Mouse (Mus musculus): Measurements from ENCODE around the gene Leprot. TPM values are rescaled to one million over a fixed set of nuclear protein-coding genes. Genes with fewer than 3 reads are reported as not detected.

The Leprot gene
- total and polyA plus RNA-seq, 3 experiments, result 51.5 to 51.7 TPM; not detected in 1

- peaks cover 43% of the 10 kb centered on the region for H3K79me2 ChIP-seq (ENCODE audit: control insufficient read depth, insufficient read depth, low read length, poor library complexity)
- peaks cover 3 to 62% of the 10 kb centered on the region in 2 experiments for H3K36me3 ChIP-seq (ENCODE audit: control insufficient read depth in 1 of 2, insufficient read depth in 2 of 2, low read length in 2 of 2)
- no peak overlapping the region for H3K9ac ChIP-seq (ENCODE audit: control insufficient read depth, low read depth, low read length, poor library complexity, severe bottlenecking)
- TF ChIP-seq TAL1 (IDR thresholded peaks at IDR 0.05; ENCODE audit: low read length), result no peak
- no peak for TF ChIP-seq BHLHE40 (IDR thresholded peaks at IDR 0.05; ENCODE audit: borderline replicate concordance, low read depth, low read length)
- no peak for TF ChIP-seq MEF2A (IDR thresholded peaks at IDR 0.05; ENCODE audit: extremely low read depth, insufficient replicate concordance, low read depth, low read length, poor library complexity, severe bottlenecking)
- no peak for TF ChIP-seq POLR2AphosphoS2 (IDR thresholded peaks at IDR 0.05; ENCODE audit: low read length)
- TF ChIP-seq RAD21 (IDR thresholded peaks at IDR 0.05; ENCODE audit: low read depth, low read length), result no peak
- no peak for TF ChIP-seq MYB (IDR thresholded peaks at IDR 0.05; ENCODE audit: low read depth, low read length)
- no peak for TF ChIP-seq ZKSCAN1 (IDR thresholded peaks at IDR 0.05; ENCODE audit: low read depth, low read length)
- no peak for TF ChIP-seq CTCF (IDR thresholded peaks at IDR 0.05 in 2 of 3, conservative IDR thresholded peaks at IDR 0.05 in 1 of 3; ENCODE audit: control insufficient read depth in 1 of 3, insufficient read depth in 1 of 3, low read depth in 2 of 3, low read length in 3 of 3, poor library complexity in 1 of 3, severe bottlenecking in 1 of 3)
- TF ChIP-seq MAFK (IDR thresholded peaks at IDR 0.05; ENCODE audit: borderline replicate concordance, low read depth, low read length), result no peak
- TF ChIP-seq NELFE (IDR thresholded peaks at IDR 0.05; ENCODE audit: low read depth, low read length), result no peak
- DNase-seq (ENCODE audit: low read depth, low spot score), result peak; percentile 10
- H3K4me3 ChIP-seq (ENCODE audit: control insufficient read depth in 1 of 2, insufficient read depth in 1 of 2, low read depth in 2 of 2, low read length in 2 of 2), result no peak overlapping the region; a peak in 1 of 4 replicates
- H3K4me1 ChIP-seq (ENCODE audit: control insufficient read depth in 1 of 2, insufficient read depth in 2 of 2, low read length in 2 of 2), result peaks cover 35 to 50% of the 10 kb centered on the region in 2 experiments
- no peaks in the 10 kb centered on the region for H3K9me3 ChIP-seq (replicated peaks; ENCODE audit: insufficient read depth, low read length)
- H3K27me3 ChIP-seq (ENCODE audit: control insufficient read depth in 1 of 2, insufficient read depth in 2 of 2, low read length in 2 of 2), result no peaks in the 10 kb centered on the region
- H3K27ac ChIP-seq (ENCODE audit: control insufficient read depth, low read depth, low read length), result peak overlapping the region; percentile 36; the same call in 1 of the 2 replicates
Measured at GRCm38 (mm10) chr4:101650961-101651360, 3.4 kb downstream of the Leprot start.

- peak; percentile 58 for DNase-seq (ENCODE audit: low read depth, low spot score)
Measured at GRCm38 (mm10) chr4:101654256-101654655, 6.7 kb downstream of the Leprot start.

GRCm38 (mm10) chr4:101654788-101655414 lies 7.4 kb downstream of the Leprot start:
- Histone ChIP-seq H3K79me2 (ENCODE audit: control insufficient read depth, insufficient read depth, low read length, poor library complexity) (peaks cover 33% of the 10 kb centered on the region), H3K36me3 (ENCODE audit: control insufficient read depth in 1 of 2, insufficient read depth in 2 of 2, low read length in 2 of 2) (peaks cover 19 to 65% of the 10 kb centered on the region in 2 experiments), H3K4me3 (ENCODE audit: control insufficient read depth in 1 of 2, insufficient read depth in 1 of 2, low read depth in 2 of 2, low read length in 2 of 2) (peak overlapping the region in 1 of 2 experiments; percentile 4; a peak in 2 of 4 replicates), H3K9ac (ENCODE audit: control insufficient read depth, low read depth, low read length, poor library complexity, severe bottlenecking) (peak overlapping the region; percentile 62), H3K27ac (ENCODE audit: control insufficient read depth, low read depth, low read length) (peak overlapping the region; percentile 99), H3K9me3 (replicated peaks; ENCODE audit: insufficient read depth, low read length) (no peaks in the 10 kb centered on the region), H3K27me3 (ENCODE audit: control insufficient read depth in 1 of 2, insufficient read depth in 2 of 2, low read length in 2 of 2) (no peaks in the 10 kb centered on the region), H3K4me1 (ENCODE audit: control insufficient read depth in 1 of 2, insufficient read depth in 2 of 2, low read length in 2 of 2) (peaks cover 41 to 55% of the 10 kb centered on the region in 2 experiments)
- peak; percentile 92 for DNase-seq (ENCODE audit: low read depth, low spot score)
- TF ChIP-seq MYB (IDR thresholded peaks at IDR 0.05; ENCODE audit: low read depth, low read length) (peak; percentile 83), MAX (IDR thresholded peaks at IDR 0.05; ENCODE audit: low read length) (peak; percentile 5), NRF1 (IDR thresholded peaks at IDR 0.05; ENCODE audit: insufficient read depth, low read depth, low read length, poor library complexity, severe bottlenecking) (no peak), MAFK (IDR thresholded peaks at IDR 0.05; ENCODE audit: borderline replicate concordance, low read depth, low read length) (no peak; the same call in 1 of the 2 replicates), RCOR1 (IDR thresholded peaks at IDR 0.05; ENCODE audit: low read depth, low read length) (peak; percentile 4; the same call in 1 of the 2 replicates), EP300 (IDR thresholded peaks at IDR 0.05; ENCODE audit: low read depth in 1 of 2, low read length in 2 of 2) (peak; percentile 94 to 98), MYC (IDR thresholded peaks at IDR 0.05; ENCODE audit: low read depth, low read length) (0 out of 2 replicates have a peak, but pooled peaks have one; percentile 6), MAZ (IDR thresholded peaks at IDR 0.05; ENCODE audit: low read depth, low read length) (0 out of 2 replicates have a peak, but pooled peaks have one; percentile 47), ZKSCAN1 (IDR thresholded peaks at IDR 0.05; ENCODE audit: low read depth, low read length) (no peak), POLR2AphosphoS2 (IDR thresholded peaks at IDR 0.05; ENCODE audit: low read length) (peak; percentile 57), TCF12 (IDR thresholded peaks at IDR 0.05; ENCODE audit: low read depth, low read length) (peak; percentile 95), NELFE (IDR thresholded peaks at IDR 0.05; ENCODE audit: low read depth, low read length) (no peak), E2F4 (IDR thresholded peaks at IDR 0.05; ENCODE audit: borderline replicate concordance, low read depth, low read length) (no peak), CHD1 (IDR thresholded peaks at IDR 0.05; ENCODE audit: low read depth, low read length) (peak; percentile 96; the same call in 1 of the 2 replicates), ZC3H11A (IDR thresholded peaks at IDR 0.05; ENCODE audit: low read depth, low read length) (no peak), ELF1 (IDR thresholded peaks at IDR 0.05; ENCODE audit: low read depth, low read length) (peak; percentile 67), ZMIZ1 (IDR thresholded peaks at IDR 0.05; ENCODE audit: low read depth, low read length) (no peak)

More at GRCm38 (mm10) chr4:101654256-101654655, 6.7 kb downstream of the Leprot start:
- H3K9me3 ChIP-seq (replicated peaks; ENCODE audit: insufficient read depth, low read length), result no peaks in the 10 kb centered on the region
- no peaks in the 10 kb centered on the region for H3K27me3 ChIP-seq (ENCODE audit: control insufficient read depth in 1 of 2, insufficient read depth in 2 of 2, low read length in 2 of 2)
- H3K9ac ChIP-seq (ENCODE audit: control insufficient read depth, low read depth, low read length, poor library complexity, severe bottlenecking), result peak overlapping the region; percentile 44
- peak overlapping the region; percentile 99 for H3K27ac ChIP-seq (ENCODE audit: control insufficient read depth, low read depth, low read length)
- H3K79me2 ChIP-seq (ENCODE audit: control insufficient read depth, insufficient read depth, low read length, poor library complexity), result peaks cover 39% of the 10 kb centered on the region
- TF ChIP-seq ETS1 (IDR thresholded peaks at IDR 0.05; ENCODE audit: low read depth, low read length) (0 out of 2 replicates have a peak, but pooled peaks have one; percentile 4), MAX (IDR thresholded peaks at IDR 0.05; ENCODE audit: low read length) (no peak)
- peaks cover 13 to 71% of the 10 kb centered on the region in 2 experiments for H3K36me3 ChIP-seq (ENCODE audit: control insufficient read depth in 1 of 2, insufficient read depth in 2 of 2, low read length in 2 of 2)
- peaks cover 44 to 60% of the 10 kb centered on the region in 2 experiments for H3K4me1 ChIP-seq (ENCODE audit: control insufficient read depth in 1 of 2, insufficient read depth in 2 of 2, low read length in 2 of 2)
- H3K4me3 ChIP-seq (ENCODE audit: control insufficient read depth in 1 of 2, insufficient read depth in 1 of 2, low read depth in 2 of 2, low read length in 2 of 2), result peak overlapping the region in 1 of 2 experiments; percentile 2; a peak in 1 of 4 replicates

All from MEL (cell line).